21 mouse cellular contexts compared by ENCODE assay signal in genomic region chr1:43342848-43343247, GRCm38 (mm10).
"Had no signal": no experiment of that assay in that cellular context is flagged by ENCODE, and none has a peak within 500 bp of the region (broad histone marks: within the 10 kb centered on the region; RNA-seq: fewer than 3 reads in every experiment).

No protein-coding gene starts in this region.

- H3K27ac ChIP-seq: liver, embryonic 15.5 days; midbrain, embryonic 10.5 days; midbrain, embryonic 12.5 days; neural tube, embryonic 13.5 days; neural tube, embryonic 15.5 days had no signal

- DNase-seq: lung, adult 18-20 months; lung, embryonic 14.5 days; lung, postnatal 10 days; lung, postnatal 4 days; midbrain, embryonic 14.5 days; retina, postnatal 1 day; right cerebral cortex, adult 18-20 months; right cerebral cortex, postnatal 25 days; right cerebral cortex, postnatal 4 days; spleen, adult 18-20 months; thymus, adult 18-20 months; thymus, postnatal 14 days; thymus, postnatal 36 days had no signal

- H3K36me3 ChIP-seq: liver, embryonic 15.5 days; midbrain, embryonic 10.5 days; midbrain, embryonic 12.5 days; neural tube, embryonic 13.5 days; neural tube, embryonic 15.5 days had no signal

- ATAC-seq: midbrain, embryonic 16.5 days had no signal

- H3K4me2 ChIP-seq: liver, embryonic 15.5 days; lung, embryonic 14.5 days; midbrain, embryonic 12.5 days; neural tube, embryonic 13.5 days; neural tube, embryonic 15.5 days had no signal

- H3K4me1 ChIP-seq: midbrain, embryonic 10.5 days; midbrain, embryonic 12.5 days; neural tube, embryonic 13.5 days had no signal

- H3K9me3 ChIP-seq: liver, embryonic 15.5 days; midbrain, embryonic 10.5 days; midbrain, embryonic 12.5 days; neural tube, embryonic 13.5 days; neural tube, embryonic 15.5 days had no signal

- H3K27me3 ChIP-seq: liver, embryonic 15.5 days; megakaryocyte, embryonic 14.5 days; midbrain, embryonic 12.5 days; neural tube, embryonic 13.5 days; neural tube, embryonic 15.5 days had no signal

- H3K9ac ChIP-seq: liver, embryonic 15.5 days; lung, embryonic 14.5 days; midbrain, embryonic 12.5 days; neural tube, embryonic 13.5 days; neural tube, embryonic 15.5 days had no signal

- H3K4me3 ChIP-seq: liver, embryonic 15.5 days; megakaryocyte, embryonic 14.5 days; midbrain, embryonic 10.5 days; midbrain, embryonic 12.5 days; myocyte; neural tube, embryonic 13.5 days; neural tube, embryonic 15.5 days had no signal
